In genomic region chr1:74643926-74644325, GRCm38 (mm10) we compare ENCODE assay signal across 10 mouse cellular contexts. TPM values are rescaled to one million over a fixed set of nuclear protein-coding genes. Genes with fewer than 3 reads are reported as not detected.
DNase-seq lines count a peak whose midpoint lies in the region; ATAC-seq lines count a peak whose summit lies in the region.
"Had no signal": no experiment of that assay in that cellular context is flagged by ENCODE, and none has a peak within 500 bp of the region (broad histone marks: within the 10 kb centered on the region; RNA-seq: fewer than 3 reads in every experiment).

No protein-coding gene starts in this region.

- ATAC-seq in hindbrain, embryonic 14.5 days (ENCODE audit: low FRiP score): no peak
- ATAC-seq in hindbrain, embryonic 16.5 days: no peak
- no peak for ATAC-seq in neural tube, embryonic 15.5 days (ENCODE audit: low FRiP score)

- DNase-seq in hindbrain, embryonic 14.5 days (ENCODE audit: low spot score): peak; percentile 31
- peak; percentile 16 for DNase-seq in thymus, postnatal 0 days (ENCODE audit: low spot score)
- DNase-seq in thymus, postnatal 25 days: no peak
- peak; percentile 18 to 27 for DNase-seq in heart, postnatal 10 days
- DNase-seq in frontal cortex, postnatal 36 days (ENCODE audit: low spot score in 2 of 2): no peak
- no peak for DNase-seq in frontal cortex, adult 2 months (ENCODE audit: extremely low spot score in 1 of 2, low spot score in 1 of 2)

- H3K27me3 ChIP-seq in hindbrain, embryonic 14.5 days (ENCODE audit: control insufficient read depth, insufficient read depth, low read length): no peaks in the 10 kb centered on the region
- no peaks in the 10 kb centered on the region for H3K27me3 ChIP-seq in hindbrain, embryonic 16.5 days (replicated peaks; ENCODE audit: control insufficient read depth, insufficient read depth, low read length)
- H3K27me3 ChIP-seq in neural tube, embryonic 15.5 days (replicated peaks): no peaks in the 10 kb centered on the region
- H3K27me3 ChIP-seq: limb, embryonic 15.5 days had no signal

- H3K9me3 ChIP-seq in hindbrain, embryonic 14.5 days (ENCODE audit: control insufficient read depth, low read length): no peaks in the 10 kb centered on the region
- H3K9me3 ChIP-seq in hindbrain, embryonic 16.5 days (ENCODE audit: control insufficient read depth, low read length): no peaks in the 10 kb centered on the region
- H3K9me3 ChIP-seq in neural tube, embryonic 15.5 days (replicated peaks): no peaks in the 10 kb centered on the region
- H3K9me3 ChIP-seq: limb, embryonic 15.5 days had no signal

- no peak overlapping the region for H3K9ac ChIP-seq in hindbrain, embryonic 14.5 days
- H3K9ac ChIP-seq in hindbrain, embryonic 16.5 days (ENCODE audit: low read depth, low read length): no peak overlapping the region
- no peak overlapping the region for H3K9ac ChIP-seq in neural tube, embryonic 15.5 days (replicated peaks)
- H3K9ac ChIP-seq: limb, embryonic 15.5 days had no signal

- no peaks in the 10 kb centered on the region for H3K4me1 ChIP-seq in hindbrain, embryonic 14.5 days (replicated peaks; ENCODE audit: control insufficient read depth, insufficient read depth, low read length)
- no peaks in the 10 kb centered on the region for H3K4me1 ChIP-seq in hindbrain, embryonic 16.5 days (ENCODE audit: control insufficient read depth, insufficient read depth, low read depth, low read length)
- no peaks in the 10 kb centered on the region for H3K4me1 ChIP-seq in neural tube, embryonic 15.5 days
- H3K4me1 ChIP-seq: limb, embryonic 15.5 days had no signal

- no peak overlapping the region for H3K4me3 ChIP-seq in hindbrain, embryonic 14.5 days (replicated peaks; ENCODE audit: low read length)
- H3K4me3 ChIP-seq in hindbrain, embryonic 16.5 days (ENCODE audit: low read length): no peak overlapping the region
- no peak overlapping the region for H3K4me3 ChIP-seq in neural tube, embryonic 15.5 days (replicated peaks)
- H3K4me3 ChIP-seq: limb, embryonic 15.5 days; myocyte had no signal

- no peak overlapping the region for H3K27ac ChIP-seq in hindbrain, embryonic 14.5 days
- H3K27ac ChIP-seq in hindbrain, embryonic 16.5 days (ENCODE audit: low read depth, low read length): no peak overlapping the region
- no peak overlapping the region for H3K27ac ChIP-seq in neural tube, embryonic 15.5 days (replicated peaks)
- H3K27ac ChIP-seq: limb, embryonic 15.5 days had no signal

- intact Hi-C loops in heart, postnatal 10 days (cut with DNase I): loop anchor here (1.0 kb wide), 1 partner anchor 116 kb away; no protein-coding TSS in a partner anchor

- no peaks in the 10 kb centered on the region for H3K36me3 ChIP-seq in hindbrain, embryonic 14.5 days (replicated peaks; ENCODE audit: control insufficient read depth, insufficient read depth)
- H3K36me3 ChIP-seq in hindbrain, embryonic 16.5 days (ENCODE audit: control insufficient read depth, insufficient read depth, low read length): no peaks in the 10 kb centered on the region
- H3K36me3 ChIP-seq in neural tube, embryonic 15.5 days: no peaks in the 10 kb centered on the region
- H3K36me3 ChIP-seq: limb, embryonic 15.5 days had no signal

- no peak overlapping the region for H3K4me2 ChIP-seq in hindbrain, embryonic 14.5 days (replicated peaks)
- H3K4me2 ChIP-seq in hindbrain, embryonic 16.5 days (ENCODE audit: low read length): no peak overlapping the region
- no peak overlapping the region for H3K4me2 ChIP-seq in neural tube, embryonic 15.5 days
- H3K4me2 ChIP-seq: limb, embryonic 15.5 days had no signal

RNA-seq across cellular contexts. Expression of gene Ttll4, which starts 17.6 kb away (rescaled TPM):
- 12.1 and 14.7 TPM in 2 replicates for polyA plus RNA-seq in hindbrain, embryonic 14.5 days (2014; fragmentation: Nextera tagmentation; extraction: Ambion mirVana)
- polyA plus RNA-seq in hindbrain, embryonic 16.5 days (2015; fragmentation: Nextera tagmentation; extraction: Ambion mirVana): 5.3 and 8.8 TPM in 2 replicates
- 8.9 and 10.0 TPM in 2 replicates for polyA plus RNA-seq in thymus, postnatal 0 days (2015; fragmentation: Nextera tagmentation; extraction: Ambion mirVana)
- total RNA-seq in heart, postnatal 10 days (2021): 10 to 100 TPM; 17.3 TPM
- polyA plus RNA-seq in neural tube, embryonic 15.5 days (2015; fragmentation: Nextera tagmentation; extraction: Ambion mirVana): 7.7 and 8.9 TPM in 2 replicates
- 18.8 and 19.2 TPM in 2 replicates for polyA plus RNA-seq in frontal cortex, adult 2 months (2012; rRNA removed)

RNA-seq across cellular contexts. Expression of gene Stk36, which starts 42.7 kb away (rescaled TPM):
- 18.3 and 18.8 TPM in 2 replicates for polyA plus RNA-seq in hindbrain, embryonic 14.5 days (2014; fragmentation: Nextera tagmentation; extraction: Ambion mirVana)
- 17.6 and 17.7 TPM in 2 replicates for polyA plus RNA-seq in hindbrain, embryonic 16.5 days (2015; fragmentation: Nextera tagmentation; extraction: Ambion mirVana)
- polyA plus RNA-seq in thymus, postnatal 0 days (2015; fragmentation: Nextera tagmentation; extraction: Ambion mirVana): 1.3 and 2.0 TPM in 2 replicates
- 1 to 10 TPM; 1.5 to 2.0 TPM for total RNA-seq in heart, postnatal 10 days (2021)
- 13.4 and 13.9 TPM in 2 replicates for polyA plus RNA-seq in neural tube, embryonic 15.5 days (2015; fragmentation: Nextera tagmentation; extraction: Ambion mirVana)
- polyA plus RNA-seq in frontal cortex, adult 2 months (2012; rRNA removed): 5.5 and 6.2 TPM in 2 replicates

RNA-seq across cellular contexts. Expression of gene Rnf25, which starts 42.7 kb away (rescaled TPM):
- 10.4 and 11.7 TPM in 2 replicates for polyA plus RNA-seq in hindbrain, embryonic 14.5 days (2014; fragmentation: Nextera tagmentation; extraction: Ambion mirVana)
- polyA plus RNA-seq in hindbrain, embryonic 16.5 days (2015; fragmentation: Nextera tagmentation; extraction: Ambion mirVana): 46.8 and 48.5 TPM in 2 replicates
- polyA plus RNA-seq in thymus, postnatal 0 days (2015; fragmentation: Nextera tagmentation; extraction: Ambion mirVana): 27.7 and 29.7 TPM in 2 replicates
- 10 to 100 TPM; 21.6 to 27.7 TPM for total RNA-seq in heart, postnatal 10 days (2021)
- 46.0 and 47.8 TPM in 2 replicates for polyA plus RNA-seq in neural tube, embryonic 15.5 days (2015; fragmentation: Nextera tagmentation; extraction: Ambion mirVana)
- 127 and 138 TPM in 2 replicates for polyA plus RNA-seq in frontal cortex, adult 2 months (2012; rRNA removed)

RNA-seq across cellular contexts. Expression of gene Bcs1l, which starts 55.8 kb away (rescaled TPM):
- polyA plus RNA-seq in hindbrain, embryonic 14.5 days (2014; fragmentation: Nextera tagmentation; extraction: Ambion mirVana): 23.1 and 23.3 TPM in 2 replicates
- 23.0 and 23.7 TPM in 2 replicates for polyA plus RNA-seq in hindbrain, embryonic 16.5 days (2015; fragmentation: Nextera tagmentation; extraction: Ambion mirVana)
- 14.0 and 14.2 TPM in 2 replicates for polyA plus RNA-seq in thymus, postnatal 0 days (2015; fragmentation: Nextera tagmentation; extraction: Ambion mirVana)
- 10 to 100 TPM; 20.3 to 24.9 TPM for total RNA-seq in heart, postnatal 10 days (2021)
- polyA plus RNA-seq in neural tube, embryonic 15.5 days (2015; fragmentation: Nextera tagmentation; extraction: Ambion mirVana): 21.5 and 22.9 TPM in 2 replicates
- 26.4 and 31.5 TPM in 2 replicates for polyA plus RNA-seq in frontal cortex, adult 2 months (2012; rRNA removed)

RNA-seq across cellular contexts. Expression of gene Zfp142, which starts 55.9 kb away (rescaled TPM):
- 8.4 and 10.2 TPM in 2 replicates for polyA plus RNA-seq in hindbrain, embryonic 14.5 days (2014; fragmentation: Nextera tagmentation; extraction: Ambion mirVana)
- 6.8 and 8.5 TPM in 2 replicates for polyA plus RNA-seq in hindbrain, embryonic 16.5 days (2015; fragmentation: Nextera tagmentation; extraction: Ambion mirVana)
- 4.3 and 4.7 TPM in 2 replicates for polyA plus RNA-seq in thymus, postnatal 0 days (2015; fragmentation: Nextera tagmentation; extraction: Ambion mirVana)
- 10 to 100 TPM; 12.9 to 13.2 TPM for total RNA-seq in heart, postnatal 10 days (2021)
- 7.1 and 8.3 TPM in 2 replicates for polyA plus RNA-seq in neural tube, embryonic 15.5 days (2015; fragmentation: Nextera tagmentation; extraction: Ambion mirVana)
- polyA plus RNA-seq in frontal cortex, adult 2 months (2012; rRNA removed): 23.4 and 24.8 TPM in 2 replicates

Comparison
In these comparisons a context has a peak if more than half of its experiments do, and no peak if none do; other contexts are left out.
1. DNase-seq: peak in hindbrain, embryonic 14.5 days (single experiment), thymus, postnatal 0 days (single experiment) and heart, postnatal 10 days (2 of 2); none in thymus, postnatal 25 days (single experiment), frontal cortex, postnatal 36 days (0 of 2) and frontal cortex, adult 2 months (0 of 2).